Mouse (Mus musculus) testis, adult 2 months (tissue): ENCODE results near the gene Ntng2.

Experiments used
- CTCF ChIP-seq: fragments of 200-500 bp; IDR thresholded peaks from 2 replicates; pipeline ENCODE4 v1.5.1; 2012; ENCODE audit warnings: low read depth, mild to moderate bottlenecking, inconsistent platforms, low read length, moderate library complexity; ENCODE audit not compliant: control insufficient read depth, insufficient read depth, insufficient replicate concordance
- POLR2A ChIP-seq: fragments of 200-500 bp; IDR thresholded peaks from 2 replicates; pipeline ENCODE4 v1.6.1; 2012; ENCODE audit warnings: low read depth, mild to moderate bottlenecking, inconsistent platforms, low read length, moderate library complexity; ENCODE audit not compliant: control insufficient read depth

GRCm38 (mm10) chr2:29206156-29206555 is 46.6 kb downstream of the Ntng2 start:
- TF ChIP-seq POLR2A (no peak), CTCF (no peak)
